Mouse (Mus musculus) liver, embryonic 13.5 days (tissue): ENCODE results near the gene Ints5. TPM values are rescaled to one million over a fixed set of nuclear protein-coding genes. Genes with fewer than 3 reads are reported as not detected.
A peak's percentile ranks its signal among the peaks of the same experiment; 100 is the strongest.

Source experiments
- ATAC-seq: fragments of 200-750 bp; cut with Nextera tagmentation; 2 replicates; pipeline ENCODE4 v1.8.0; 2017; ENCODE audit warnings: low read depth, mild to moderate bottlenecking, moderate number of reproducible peaks, moderate library complexity
- DNase-seq: peaks from one replicate; pipeline ENCODE4 v3.0.0; 2022
- H3K27ac ChIP-seq: fragments of 300-500 bp; sonication (generic); 2 replicates; pipeline ENCODE4 v1.5.1; 2015; ENCODE audit warnings: moderate library complexity, mild to moderate bottlenecking, inconsistent platforms
- H3K27me3 ChIP-seq: fragments of 300-500 bp; sonication (generic); 2 replicates; pipeline ENCODE4 v1.6.1; 2015; ENCODE audit warnings: mild to moderate bottlenecking, inconsistent platforms
- H3K36me3 ChIP-seq: fragments of 300-500 bp; sonication (generic); 2 replicates; pipeline ENCODE4 v1.6.1; 2015; ENCODE audit warnings: mild to moderate bottlenecking, inconsistent platforms
- H3K4me1 ChIP-seq: fragments of 300-500 bp; sonication (generic); replicated peaks from 2 replicates; pipeline ENCODE4 v1.6.1; 2015; ENCODE audit warnings: inconsistent platforms
- H3K4me2 ChIP-seq: fragments of 300-500 bp; sonication (generic); 2 replicates; pipeline ENCODE4 v1.6.1; 2015; ENCODE audit warnings: inconsistent platforms, mild to moderate bottlenecking, moderate library complexity
- H3K4me3 ChIP-seq: fragments of 300-500 bp; sonication (generic); replicated peaks from 2 replicates; pipeline ENCODE4 v1.5.1; 2015; ENCODE audit warnings: mild to moderate bottlenecking, inconsistent platforms
- H3K9ac ChIP-seq: fragments of 300-500 bp; sonication (generic); 2 replicates; pipeline ENCODE4 v1.6.1; 2015; ENCODE audit warnings: mild to moderate bottlenecking, inconsistent platforms
- H3K9me3 ChIP-seq: fragments of 300-500 bp; sonication (generic); replicated peaks from 2 replicates; pipeline ENCODE4 v1.6.1; 2016; ENCODE audit warnings: inconsistent platforms
- WGBS: fragments of 180-500 bp; shearing (Covaris S2); methylation state at CpG from one replicate; pipeline ENCODE4 v1.1.7; 2015; ENCODE audit not compliant: insufficient replicate concordance; 5-methylcytosine and 5-hydroxymethylcytosine counted together
- polyA plus RNA-seq: library from polyadenylated mRNA; unstranded; fragments of >200 nt; fragmentation: Nextera tagmentation; extraction: Ambion mirVana; gene quantifications from 2 replicates; pipeline ENCODE4 v1.2.1, GENCODE M21; 2015

Gene Ints5
- polyA plus RNA-seq = 26.1 and 26.5 TPM in 2 replicates

GRCm38 (mm10) chr19:8892829-8893766 lies at the start of gene Ints5:
Ints5 (plus strand) TSS chr19:8893005.
- Histone ChIP-seq H3K4me3 (peak within 1 kb of the TSS; percentile 91), H3K27ac (peak within 1 kb of the TSS; percentile 94), H3K4me2 (peak within 1 kb of the TSS; percentile 80), H3K9me3 (no peaks in the 10 kb centered on the region), H3K27me3 (no peaks in the 10 kb centered on the region), H3K36me3 (peaks cover 45% of the 10 kb centered on the region), H3K9ac (peak within 1 kb of the TSS; percentile 96), H3K4me1 (peaks cover 69% of the 10 kb centered on the region)
- peak; percentile 56 for ATAC-seq
- DNase-seq = peak; percentile 77
- 1% methylated on average over 54 of the region's 54 CpGs for WGBS

DNA sequence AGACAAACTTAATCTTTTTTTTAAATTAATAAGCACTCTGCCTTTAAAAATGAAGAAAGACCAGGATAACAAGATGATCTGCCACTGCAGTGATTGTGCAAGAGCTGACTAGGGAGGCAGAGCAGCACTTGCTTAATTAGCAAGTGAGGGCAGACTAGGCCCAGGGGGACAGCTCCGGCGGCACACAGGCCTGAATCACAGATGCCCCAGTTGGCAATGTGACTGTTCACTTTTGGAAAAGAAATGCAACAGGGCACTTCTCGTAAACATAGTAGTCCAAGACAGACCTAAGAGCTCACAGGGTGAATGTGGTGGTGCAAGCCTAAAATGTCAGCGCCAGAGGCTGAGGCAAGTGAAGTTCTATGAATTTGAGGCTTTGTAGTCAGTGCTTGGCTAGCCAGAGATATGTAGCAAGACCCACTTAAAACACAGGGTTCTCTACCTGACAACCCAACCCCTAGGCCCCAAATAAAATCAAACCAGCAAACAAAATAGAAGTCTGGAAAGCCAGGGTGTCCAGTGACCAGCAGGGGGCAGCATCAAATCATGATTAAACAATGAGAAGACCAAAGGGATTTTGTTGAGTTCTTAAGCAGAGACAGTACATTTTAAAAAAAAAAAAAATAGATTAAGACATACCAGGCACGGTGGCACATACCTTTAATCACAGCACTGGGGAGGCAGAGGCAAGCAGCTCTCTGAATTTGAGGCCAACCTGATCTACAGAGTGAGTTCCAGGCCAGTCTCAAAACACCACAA lies 48.3 kb upstream of the Ints5 start:
- no peak for ATAC-seq
- peak; percentile 48 for DNase-seq
- Histone ChIP-seq H3K9ac (no peak overlapping the region), H3K27ac (no peak overlapping the region), H3K4me3 (no peak overlapping the region), H3K36me3 (peaks cover 41% of the 10 kb centered on the region), H3K9me3 (no peaks in the 10 kb centered on the region), H3K4me2 (no peak overlapping the region), H3K27me3 (no peaks in the 10 kb centered on the region), H3K4me1 (peaks cover 22% of the 10 kb centered on the region)
- 57% methylated on average over 5 of the region's 5 CpGs for WGBS

GRCm38 (mm10) chr19:8848356-8848755 lies 44.4 kb upstream of the Ints5 start:
- ATAC-seq = no peak
- WGBS = 75% methylated on average over 5 of the region's 5 CpGs

GRCm38 (mm10) chr19:8850402-8850901 lies 42.4 kb upstream of the Ints5 start, which contains the start of gene Lrrn4cl:
Lrrn4cl (plus strand) TSS chr19:8850768.
- no peak for DNase-seq
- Histone ChIP-seq H3K36me3 (peaks cover 32% of the 10 kb centered on the region), H3K27ac (no peak within 1 kb of the TSS), H3K4me1 (peaks cover 7% of the 10 kb centered on the region), H3K4me2 (no peak within 1 kb of the TSS), H3K27me3 (no peaks in the 10 kb centered on the region), H3K9ac (no peak within 1 kb of the TSS), H3K9me3 (no peaks in the 10 kb centered on the region), H3K4me3 (no peak within 1 kb of the TSS)
- 46% methylated on average over 7 of the region's 7 CpGs for WGBS
- peak; percentile 65; the same call in 1 of the 2 replicates for ATAC-seq

More at GRCm38 (mm10) chr19:8848356-8848755, 44.4 kb upstream of the Ints5 start:
- H3K9ac ChIP-seq = no peak overlapping the region
- H3K4me1 ChIP-seq = peaks cover 10% of the 10 kb centered on the region
- no peaks in the 10 kb centered on the region for H3K27me3 ChIP-seq
- H3K9me3 ChIP-seq = no peaks in the 10 kb centered on the region
- no peak overlapping the region for H3K27ac ChIP-seq
- peaks cover 38% of the 10 kb centered on the region for H3K36me3 ChIP-seq
- H3K4me3 ChIP-seq = no peak overlapping the region
- no peak for DNase-seq
- no peak overlapping the region for H3K4me2 ChIP-seq

DNA sequence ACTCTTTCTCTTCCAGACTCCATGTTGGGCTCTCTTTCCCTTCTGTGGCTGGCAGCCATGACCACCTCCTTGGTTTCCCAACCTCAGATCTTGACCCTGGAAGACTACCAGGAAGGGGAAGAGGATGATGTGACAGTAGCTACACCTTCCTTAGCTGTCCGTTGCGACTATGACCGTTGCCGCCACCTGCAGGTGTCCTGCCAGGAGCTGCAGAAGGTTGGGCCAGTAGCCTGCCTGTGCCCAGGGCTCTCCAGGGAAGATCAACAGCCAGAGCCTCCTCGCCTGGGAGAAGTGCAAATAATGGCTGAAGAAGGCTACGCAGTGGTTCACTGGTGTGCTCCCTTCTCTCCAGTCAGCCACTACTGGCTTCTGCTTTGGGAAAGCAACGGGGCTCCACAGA lies 41.2 kb upstream of the Ints5 start:
- H3K27ac ChIP-seq = no peak overlapping the region
- peaks cover 7% of the 10 kb centered on the region for H3K4me1 ChIP-seq
- no peak for ATAC-seq
- no peak overlapping the region for H3K4me3 ChIP-seq
- no peaks in the 10 kb centered on the region for H3K9me3 ChIP-seq
- DNase-seq = no peak
- peaks cover 20% of the 10 kb centered on the region for H3K36me3 ChIP-seq
- 44% methylated on average over 7 of the region's 7 CpGs for WGBS
- no peaks in the 10 kb centered on the region for H3K27me3 ChIP-seq
- H3K9ac ChIP-seq = no peak overlapping the region
- no peak overlapping the region for H3K4me2 ChIP-seq

DNA sequence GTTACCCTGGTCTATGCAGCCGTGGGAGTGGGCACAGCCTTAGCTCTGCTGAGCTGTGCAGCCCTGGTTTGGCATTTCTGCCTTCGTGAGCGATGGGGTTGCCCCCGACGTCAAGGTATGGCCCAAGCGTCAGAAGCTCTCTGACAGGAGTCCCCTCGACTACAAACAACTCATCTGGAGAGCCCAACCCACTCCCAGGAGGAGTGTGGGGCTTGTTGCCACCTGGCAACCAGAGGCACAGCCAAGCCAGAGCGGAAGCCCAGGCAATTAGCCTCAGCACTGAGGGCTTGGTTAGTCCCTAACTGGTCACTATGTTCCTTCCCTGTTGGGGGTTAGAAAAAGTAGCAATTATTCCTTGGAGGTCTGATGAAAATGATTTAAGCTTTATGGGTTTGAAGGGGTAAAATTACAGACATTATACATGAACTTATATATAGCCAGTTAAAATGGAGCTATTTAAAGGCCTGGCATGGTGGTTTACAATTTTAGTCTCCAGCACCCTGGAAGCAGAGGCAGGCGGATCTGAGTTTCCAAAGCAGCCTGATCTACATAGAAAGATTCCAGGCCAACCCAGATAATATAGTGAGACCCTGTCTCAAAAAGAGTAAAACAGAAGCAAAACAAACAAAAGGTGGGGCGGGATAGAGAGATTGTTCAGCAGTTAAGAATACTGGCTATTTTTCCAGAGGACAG lies 40.4 kb upstream of the Ints5 start:
- WGBS = 60% methylated on average over 10 of the region's 10 CpGs
- no peaks in the 10 kb centered on the region for H3K9me3 ChIP-seq
- no peak overlapping the region for H3K9ac ChIP-seq
- H3K27me3 ChIP-seq = no peaks in the 10 kb centered on the region
- H3K4me1 ChIP-seq = peaks cover 7% of the 10 kb centered on the region
- no peak overlapping the region for H3K27ac ChIP-seq
- DNase-seq = no peak
- H3K4me3 ChIP-seq = no peak overlapping the region
- ATAC-seq = no peak
- H3K4me2 ChIP-seq = no peak overlapping the region
- H3K36me3 ChIP-seq = peaks cover 13% of the 10 kb centered on the region

DNA sequence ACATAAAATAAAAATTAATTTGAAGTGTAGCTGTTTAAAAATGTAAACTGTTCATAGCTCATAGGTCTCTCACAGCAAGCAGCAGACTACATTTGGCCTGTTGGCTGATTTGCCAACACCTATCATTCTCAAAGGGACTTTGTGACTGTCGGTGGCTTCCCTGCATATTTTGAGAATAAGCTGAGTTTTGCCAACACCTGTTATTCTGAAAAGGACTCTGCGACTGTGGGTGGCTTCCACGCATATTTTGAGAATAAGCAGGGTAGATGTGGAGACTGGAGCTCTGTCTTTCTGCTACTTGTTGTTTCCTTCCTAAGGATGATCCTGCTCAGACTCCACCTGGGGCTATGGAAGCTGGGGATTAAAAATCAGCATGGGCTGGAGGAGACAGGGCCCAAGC lies 39.7 kb upstream of the Ints5 start:
- ATAC-seq (no peak), DNase-seq (no peak)
- peaks cover 6% of the 10 kb centered on the region; the same call in 1 of the 2 replicates for H3K36me3 ChIP-seq
- H3K27me3 ChIP-seq = no peaks in the 10 kb centered on the region
- H3K9ac ChIP-seq = no peak overlapping the region
- H3K4me3 ChIP-seq = no peak overlapping the region
- H3K27ac ChIP-seq = no peak overlapping the region
- peaks cover 7% of the 10 kb centered on the region for H3K4me1 ChIP-seq
- H3K4me2 ChIP-seq = no peak overlapping the region
- WGBS = 68% methylated on average over 3 of the region's 3 CpGs
- H3K9me3 ChIP-seq = no peaks in the 10 kb centered on the region

DNA sequence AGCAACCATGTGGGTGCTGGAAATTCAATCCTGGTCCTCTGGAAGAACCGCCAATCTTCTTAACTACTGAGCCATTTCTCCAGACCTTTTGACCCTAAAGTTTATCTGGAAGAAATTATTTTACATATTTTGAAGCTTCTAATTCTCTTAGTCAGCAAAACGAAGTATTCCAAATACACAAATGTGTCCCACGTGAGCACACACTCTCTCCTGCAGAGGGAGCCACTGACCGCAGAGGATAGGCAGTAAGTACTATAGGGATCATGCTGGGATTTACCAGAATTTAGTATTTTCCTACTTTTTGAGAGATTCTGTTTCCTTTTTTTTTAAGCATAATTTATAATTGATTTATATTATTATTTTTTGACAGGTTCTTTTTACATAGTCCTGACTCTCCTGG lies 35.1 kb upstream of the Ints5 start:
- 0 out of 2 replicates have a peak, but pooled peaks have one; percentile 50 for ATAC-seq
- H3K27me3 ChIP-seq = no peaks in the 10 kb centered on the region
- no peak overlapping the region for H3K4me3 ChIP-seq
- H3K9me3 ChIP-seq = no peaks in the 10 kb centered on the region
- no peak overlapping the region for H3K27ac ChIP-seq
- H3K4me1 ChIP-seq = no peaks in the 10 kb centered on the region
- DNase-seq = peak; percentile 35
- no peak overlapping the region for H3K4me2 ChIP-seq
- no peaks in the 10 kb centered on the region for H3K36me3 ChIP-seq
- H3K9ac ChIP-seq = no peak overlapping the region
- 31% methylated on average over 4 of the region's 4 CpGs for WGBS

- DNase-seq (peak; percentile 28), ATAC-seq (peak; percentile 45; the same call in 1 of the 2 replicates)
- Histone ChIP-seq H3K9me3 (no peaks in the 10 kb centered on the region), H3K27ac (no peak overlapping the region), H3K4me3 (no peak overlapping the region), H3K9ac (no peak overlapping the region), H3K27me3 (no peaks in the 10 kb centered on the region), H3K36me3 (no peaks in the 10 kb centered on the region), H3K4me1 (no peaks in the 10 kb centered on the region), H3K4me2 (no peak overlapping the region)
- 18% methylated on average over 1 of the region's 1 CpGs for WGBS
Observed at GRCm38 (mm10) chr19:8859018-8859417, 33.8 kb upstream of the Ints5 start.

DNA sequence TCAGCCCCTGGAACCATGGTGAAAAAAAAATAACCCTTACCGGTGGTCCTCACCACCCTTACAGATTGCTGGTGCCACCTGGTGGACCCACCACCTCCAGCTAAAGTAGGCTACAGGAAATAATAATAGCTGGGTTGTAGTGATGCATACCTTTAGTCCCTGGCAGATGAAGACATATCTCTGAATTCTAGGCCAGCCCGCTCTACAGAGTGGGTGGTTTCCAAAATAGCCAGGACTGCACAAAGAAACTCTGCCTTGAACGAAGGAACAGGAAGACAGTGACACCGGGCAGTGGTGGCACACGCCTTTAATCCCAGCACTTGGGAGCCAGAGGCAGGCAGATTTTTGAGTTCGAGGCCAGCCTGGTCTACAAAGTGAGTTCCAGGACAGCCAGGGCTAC lies 28.5 kb upstream of the Ints5 start:
- H3K36me3 ChIP-seq = no peaks in the 10 kb centered on the region
- H3K9me3 ChIP-seq = no peaks in the 10 kb centered on the region
- no peak overlapping the region for H3K27ac ChIP-seq
- ATAC-seq (no peak), DNase-seq (no peak)
- 73% methylated on average over 6 of the region's 6 CpGs for WGBS
- H3K9ac ChIP-seq = no peak overlapping the region
- no peak overlapping the region for H3K4me2 ChIP-seq
- no peak overlapping the region for H3K4me3 ChIP-seq
- H3K27me3 ChIP-seq = no peaks in the 10 kb centered on the region
- 0 out of 2 replicates have a peak, but pooled peaks cover 8% of the 10 kb centered on the region for H3K4me1 ChIP-seq
